In the genomic region with DNA sequence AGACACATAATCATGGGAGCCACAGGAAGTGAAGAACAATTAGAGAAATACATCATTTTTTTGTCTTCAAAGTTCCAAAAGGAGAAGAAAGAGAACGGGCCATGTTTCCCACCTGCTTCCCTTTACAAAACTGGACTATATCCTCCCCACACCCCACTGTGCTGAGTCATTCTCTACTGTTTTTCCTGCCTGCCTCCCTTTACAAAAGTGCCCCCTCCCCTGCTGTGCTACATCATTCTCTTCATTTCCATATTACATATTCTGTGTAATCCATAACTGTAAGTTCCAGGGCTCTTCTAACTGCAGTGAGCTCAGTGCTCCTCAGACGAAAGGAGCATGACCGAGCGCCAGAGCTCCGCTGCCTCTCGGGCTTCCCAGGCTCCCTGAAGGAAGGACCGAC, we compare ENCODE assay signal across 24 mouse cellular contexts.
DNase-seq lines count a peak whose midpoint lies in the region; TF ChIP-seq lines count a peak whose summit lies in the region.
"Had no signal": no experiment of that assay in that cellular context is flagged by ENCODE, and none has a peak within 500 bp of the region (broad histone marks: within the 10 kb centered on the region; RNA-seq: fewer than 3 reads in every experiment).

No protein-coding gene starts in this region.

- H3K4me3 ChIP-seq in E14TG2a.4 (replicated peaks; ENCODE audit: low read length): peak overlapping the region; percentile 18; the same call in 1 of the 2 replicates
- H3K4me3 ChIP-seq: embryonic facial prominence, embryonic 10.5 days; embryonic facial prominence, embryonic 13.5 days; erythroblast, embryonic 14.5 days; forebrain, embryonic 12.5 days; forebrain, embryonic 15.5 days; gastrocnemius, adult 2 months; hindbrain, embryonic 12.5 days; hindbrain, embryonic 15.5 days had no signal

- peaks cover 36% of the 10 kb centered on the region for H3K4me1 ChIP-seq in E14TG2a.4 (replicated peaks; ENCODE audit: low read depth, low read length)
- H3K4me1 ChIP-seq: forebrain, embryonic 12.5 days; forebrain, embryonic 15.5 days; hindbrain, embryonic 12.5 days; hindbrain, embryonic 15.5 days had no signal

- H3K36me3 ChIP-seq in E14TG2a.4 (ENCODE audit: insufficient read depth, low read length): no peaks in the 10 kb centered on the region
- H3K36me3 ChIP-seq: embryonic facial prominence, embryonic 10.5 days; embryonic facial prominence, embryonic 13.5 days; forebrain, embryonic 12.5 days; hindbrain, embryonic 12.5 days; hindbrain, embryonic 15.5 days had no signal

- H3K9me3 ChIP-seq in E14TG2a.4 (ENCODE audit: low read length): no peaks in the 10 kb centered on the region
- H3K9me3 ChIP-seq: embryonic facial prominence, embryonic 10.5 days; embryonic facial prominence, embryonic 13.5 days; forebrain, embryonic 12.5 days; forebrain, embryonic 15.5 days; hindbrain, embryonic 12.5 days; hindbrain, embryonic 15.5 days had no signal

- DNase-seq in 416B (ENCODE audit: low read depth) (peak; percentile 32), R1 (ENCODE audit: low read depth, low spot score) (peak; percentile 51), MN1 (ENCODE audit: low spot score) (no peak)
- DNase-seq in spleen, adult 18-20 months: no peak
- DNase-seq in cerebellum, postnatal 36 days: no peak
- DNase-seq: adrenal gland, postnatal 10 days; adrenal gland, postnatal 36 days; cerebellum, adult 11 months; cerebellum, adult 2 months; cerebellum, adult 9-11 months; cerebellum, postnatal 25 days; embryo, embryonic 11 days; gastrocnemius, adult 2 months; gastrocnemius, postnatal 14 days; heart, adult 11 months had no signal

- no peaks in the 10 kb centered on the region for H3K27me3 ChIP-seq in E14TG2a.4 (ENCODE audit: insufficient read depth, low read length)
- H3K27me3 ChIP-seq: embryonic facial prominence, embryonic 13.5 days; forebrain, embryonic 12.5 days; forebrain, embryonic 15.5 days; hindbrain, embryonic 12.5 days; hindbrain, embryonic 15.5 days; Patski had no signal

- no peak for TF ChIP-seq CTCF in E14TG2a.4 (conservative IDR thresholded peaks at IDR 0.05; ENCODE audit: low read length)

Comparison
In these comparisons a context has a peak if more than half of its experiments do, and no peak if none do; other contexts are left out.
1. DNase-seq: peak in 416B (single experiment) and R1 (single experiment); none in MN1 (single experiment), spleen, adult 18-20 months (0 of 2) and cerebellum, postnatal 36 days (0 of 2).